Mouse (Mus musculus) left cerebral cortex, postnatal 14 days (tissue): ENCODE measurements at regions not wholly inside any gene's neighbourhood (a gene's known extent, or its start where the extent isn't known, plus 50 kb on each side); places are given as distances from the start of the nearest gene placed in this dataset.
"Not testable (repeated sequence)": the region's sequence is repeated elsewhere in the genome, so short reads cannot be mapped to it uniquely, and the experiment has no call there.

Source experiments
- DNase-seq, 2 experiments: peaks; one replicate each; pipeline ENCODE4 v3.0.0; 2021 to 2022; ENCODE audit warnings: low spot score in 2 of 2, mixed read lengths in 1 of 2
- intact Hi-C: fragments of 180-260 bp; cut with DNase I; formaldehyde crosslinking; loops from one replicate; pipeline ENCODE4 v1.15.1; 2025

GRCm38 (mm10) chr6:143415383-143415778 lies 248.4 kb downstream of the Etnk1 start:
- peak; percentile 42 to 58 for DNase-seq
- intact Hi-C loops = no loop called here

DNA sequence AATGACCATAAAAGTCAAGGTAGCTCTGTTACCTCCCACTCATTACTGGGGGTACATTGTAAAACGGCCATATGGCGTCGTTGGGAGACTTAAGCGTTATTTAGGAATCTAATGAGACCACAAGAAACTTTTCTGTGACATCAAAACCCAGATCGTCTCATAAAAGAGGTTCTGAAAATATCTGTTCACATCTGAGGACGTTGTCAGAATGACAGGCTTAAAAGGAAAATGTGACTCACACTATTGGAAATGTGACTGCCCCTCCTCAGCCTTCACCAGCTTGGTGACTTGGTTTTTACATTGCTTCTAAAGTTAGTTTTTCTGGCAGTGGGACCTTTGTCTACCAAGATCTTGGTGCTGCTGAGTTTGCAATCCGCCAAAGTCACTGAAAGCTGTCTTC lies 252.9 kb downstream of the Etnk1 start:
- no peak for DNase-seq
- intact Hi-C loops = no loop called here

GRCm38 (mm10) chr6:143423026-143423425 lies 256.0 kb downstream of the Etnk1 start:
- no peak for DNase-seq
- intact Hi-C loops = no loop called here

GRCm38 (mm10) chr6:143425182-143425829 lies 258.3 kb downstream of the Etnk1 start:
- DNase-seq = no peak
- intact Hi-C loops = no loop called here

DNA sequence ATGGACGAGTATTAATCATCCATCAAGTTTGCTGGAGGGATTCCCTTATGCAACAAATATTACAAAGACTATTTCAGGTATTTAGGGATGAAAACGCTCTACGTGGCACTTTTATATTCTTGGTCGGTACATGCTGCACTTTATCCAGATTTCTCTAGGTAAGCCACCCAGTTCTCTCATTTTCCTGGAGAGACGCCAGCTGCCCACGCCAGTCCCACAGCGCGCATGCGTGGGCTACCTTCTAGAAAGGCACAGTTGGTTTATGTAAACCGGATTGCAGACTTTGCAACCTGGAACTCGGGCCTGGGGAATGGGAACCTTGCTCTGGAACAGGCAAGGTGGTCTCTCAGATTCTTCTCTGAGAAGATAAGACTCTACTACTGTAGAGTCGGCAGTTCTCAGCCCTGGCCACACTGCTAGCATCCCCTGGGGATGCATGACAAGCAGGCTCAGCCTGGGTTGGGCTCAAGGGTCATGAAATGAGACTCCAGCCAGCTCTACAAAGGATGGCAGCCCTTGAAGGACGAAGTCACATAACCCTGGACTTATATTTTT lies 265.0 kb downstream of the Etnk1 start:
- DNase-seq = peak; percentile 71 to 75
- intact Hi-C loops = no loop called here

GRCm38 (mm10) chr6:143437367-143438271 lies 270.6 kb downstream of the Etnk1 start:
- intact Hi-C loops = no loop called here

DNA sequence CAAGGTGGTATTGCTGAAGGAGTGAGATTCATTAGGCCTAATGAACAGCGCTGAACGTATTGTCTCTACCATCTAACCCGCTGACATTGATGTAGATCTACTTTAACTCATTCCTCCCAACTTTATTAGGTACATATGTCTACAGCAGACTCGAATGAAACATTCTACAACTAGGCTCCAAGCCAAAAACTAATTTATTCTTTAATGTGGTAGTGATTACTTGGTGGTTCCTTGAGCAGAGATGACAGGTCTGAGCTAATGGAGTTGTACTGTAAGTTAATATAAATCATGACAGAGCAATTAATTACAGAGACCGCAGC lies 271.2 kb downstream of the Etnk1 start:
- intact Hi-C loops = no loop called here
- DNase-seq = no peak

More at GRCm38 (mm10) chr6:143437367-143438271, 270.6 kb downstream of the Etnk1 start:
- DNase-seq = no peak

DNA sequence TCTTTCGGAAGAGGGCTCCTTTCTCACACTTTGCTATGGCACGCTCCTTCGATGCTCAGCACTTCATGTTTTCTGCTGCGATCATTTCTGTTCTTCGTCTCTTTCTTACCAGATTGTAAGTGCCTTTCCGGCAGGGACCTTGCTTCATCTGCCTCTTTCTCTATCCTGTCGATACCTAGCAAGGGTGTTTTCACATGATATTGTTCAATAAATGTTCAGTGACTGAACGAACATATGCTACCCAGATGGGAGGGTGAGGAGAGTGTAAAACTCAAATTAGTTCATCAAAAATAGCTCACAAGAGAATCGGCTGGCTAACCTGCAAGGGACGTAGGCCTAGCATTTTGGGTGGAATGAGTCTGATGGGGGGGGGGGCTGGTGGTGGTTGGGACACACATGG lies 272.5 kb downstream of the Etnk1 start:
- intact Hi-C loops = no loop called here
- no peak for DNase-seq

DNA sequence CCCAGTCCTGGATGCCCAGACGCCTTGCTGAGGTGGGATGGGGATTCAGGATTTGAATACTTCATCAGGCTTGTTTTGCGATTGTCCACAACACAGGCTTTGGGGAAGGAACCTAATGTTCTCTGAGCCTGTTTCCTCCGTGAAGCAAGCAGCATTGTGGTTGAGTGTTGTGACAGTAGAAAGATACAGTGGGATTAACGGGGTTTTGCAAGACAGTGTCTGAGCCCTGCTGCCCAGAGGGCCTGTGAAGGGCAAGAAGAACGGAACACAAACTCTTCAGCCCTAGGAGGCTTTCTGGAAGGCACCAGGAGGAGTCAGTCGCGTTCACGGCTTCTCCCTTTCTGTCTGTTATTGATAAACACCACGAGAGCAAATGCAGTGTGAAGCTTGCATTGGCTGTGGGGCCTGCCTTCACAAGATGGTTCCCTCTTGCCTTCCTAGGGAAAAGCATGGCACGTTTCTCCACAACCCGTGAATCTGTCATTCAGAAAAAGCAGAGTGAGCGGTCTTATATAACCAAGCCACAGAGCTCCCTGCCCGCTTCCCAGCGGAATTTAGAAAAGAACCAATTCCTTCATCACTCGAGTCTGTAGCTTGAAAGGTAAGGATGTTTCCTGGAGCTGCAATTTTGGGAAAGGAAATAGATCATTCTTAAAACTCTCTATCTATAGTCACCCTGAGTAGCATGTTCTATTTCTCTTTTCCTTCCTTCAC lies 273.4 kb downstream of the Etnk1 start:
- intact Hi-C loops = no loop called here
- DNase-seq = peak in 1 of 2 experiments; percentile 19

DNA sequence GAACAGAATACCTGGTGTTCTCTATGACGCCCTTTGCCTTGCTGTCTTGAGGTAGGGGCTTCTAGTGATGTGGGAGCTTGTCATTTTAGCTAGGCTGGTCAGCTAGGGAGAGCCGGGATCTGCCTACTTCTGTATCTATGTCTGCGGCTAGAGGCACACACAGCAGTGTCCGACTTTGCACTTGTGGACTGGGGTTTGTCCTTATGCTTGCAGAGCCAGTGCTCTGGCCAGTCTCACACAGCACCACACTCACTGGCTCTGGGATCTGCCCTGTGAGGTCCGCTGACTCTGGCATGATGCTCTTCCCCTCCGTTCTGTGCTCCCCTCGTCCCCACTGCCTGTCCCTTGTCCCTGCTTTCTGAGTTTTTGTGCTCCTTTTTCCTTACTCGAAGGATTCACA lies 275.3 kb downstream of the Etnk1 start:
- DNase-seq = no peak
- intact Hi-C loops = no loop called here

DNA sequence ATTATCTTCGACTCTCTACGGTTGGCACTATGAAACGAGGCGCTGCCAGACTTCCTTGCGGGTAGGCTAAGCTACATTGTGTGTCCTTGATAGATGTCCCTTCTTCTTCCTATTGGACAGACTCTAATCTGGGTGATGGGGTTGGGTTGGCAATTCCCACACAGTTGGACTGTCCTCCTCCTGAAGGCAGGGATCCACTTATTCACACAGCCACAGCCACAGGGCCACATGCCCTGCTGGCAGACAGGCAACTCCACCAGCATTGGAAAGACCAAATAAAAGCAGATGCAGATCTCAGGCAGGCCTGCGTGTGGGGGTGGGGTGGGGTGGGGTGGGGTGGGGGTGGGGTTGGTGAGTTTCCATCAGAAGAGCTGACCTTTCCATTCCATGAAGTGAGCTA lies 276.4 kb downstream of the Etnk1 start:
- intact Hi-C loops = no loop called here
- DNase-seq = no peak

DNA sequence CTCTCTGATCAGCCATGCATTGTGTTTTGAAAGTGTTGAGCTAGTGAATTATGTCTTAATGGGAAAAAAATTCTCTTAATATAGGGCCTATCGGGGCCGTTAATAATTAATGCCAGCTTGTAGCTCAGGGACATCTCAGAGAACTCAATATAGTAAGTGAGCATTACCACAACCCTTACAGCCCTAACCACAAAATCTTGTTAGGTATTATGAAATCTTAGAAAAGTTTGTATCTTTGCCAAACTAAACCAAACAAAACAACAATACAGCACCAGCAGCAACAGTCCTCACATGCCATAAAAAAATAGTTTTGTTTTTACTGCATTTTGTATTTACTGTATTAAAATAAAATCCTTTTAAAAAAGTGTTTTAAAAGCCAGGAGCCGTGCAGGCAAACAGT lies 277.8 kb downstream of the Etnk1 start:
- DNase-seq = no peak
- intact Hi-C loops = no loop called here

DNA sequence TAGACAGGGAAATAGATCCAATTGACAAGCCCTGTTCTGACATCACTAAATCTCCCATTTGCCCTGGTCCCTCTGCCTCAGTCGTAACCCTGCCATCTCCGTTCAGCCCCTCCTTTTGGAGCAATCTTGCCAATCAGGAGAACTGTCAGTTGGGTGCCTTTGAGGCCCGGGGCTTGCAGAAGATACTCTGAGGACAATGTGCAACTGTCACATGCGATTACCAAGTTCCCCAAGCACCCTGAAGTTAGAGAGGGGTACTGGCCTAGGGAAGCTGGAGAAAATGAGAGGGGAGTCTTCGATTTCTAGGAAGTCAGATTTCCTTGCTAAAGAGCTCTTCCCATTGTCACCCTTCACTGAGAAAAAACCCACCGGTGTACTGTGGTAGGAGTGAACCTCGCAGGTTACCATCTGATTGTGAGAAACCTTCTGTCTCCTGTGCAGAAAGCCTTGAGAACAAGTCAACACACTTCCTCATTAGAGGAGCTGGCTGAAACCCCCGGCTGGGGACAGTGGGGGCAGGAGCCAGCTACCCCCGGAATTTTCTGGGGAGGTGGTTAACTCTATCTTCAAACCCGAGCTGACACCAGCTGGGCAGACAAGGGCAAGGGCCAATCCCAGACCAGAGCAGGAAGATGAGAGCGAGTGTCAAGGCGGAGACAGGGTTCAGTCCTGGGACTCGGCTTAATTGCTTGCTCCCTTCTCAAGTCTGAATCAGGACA lies 279.0 kb downstream of the Etnk1 start:
- DNase-seq = no peak
- intact Hi-C loops = no loop called here

DNA sequence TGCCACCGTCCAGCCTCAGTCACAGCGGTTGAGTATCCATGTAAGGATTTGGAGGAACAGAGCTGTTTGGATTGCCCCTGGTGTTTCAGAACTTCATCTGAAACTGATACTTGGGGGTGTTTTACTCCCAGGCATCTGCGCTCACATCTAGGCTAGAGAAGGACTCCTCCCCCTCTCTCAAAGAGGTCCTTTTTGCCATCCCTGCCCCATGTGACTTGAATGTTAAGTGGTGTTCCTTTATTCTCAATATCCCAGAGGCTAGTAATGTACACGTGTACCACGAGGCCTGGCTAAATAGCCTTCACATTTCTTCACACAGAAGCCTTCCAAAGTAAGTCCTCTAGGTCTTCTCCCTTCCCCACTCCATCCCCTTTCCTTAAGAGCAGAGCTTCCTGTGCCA lies 280.0 kb downstream of the Etnk1 start:
- intact Hi-C loops = no loop called here
- DNase-seq = no peak

- DNase-seq = no peak
- intact Hi-C loops = no loop called here
Observed at GRCm38 (mm10) chr6:143449071-143449470, 282.1 kb downstream of the Etnk1 start.

- DNase-seq = no peak
- intact Hi-C loops = no loop called here
Observed at GRCm38 (mm10) chr6:143451869-143452268, 284.8 kb downstream of the Etnk1 start.

DNA sequence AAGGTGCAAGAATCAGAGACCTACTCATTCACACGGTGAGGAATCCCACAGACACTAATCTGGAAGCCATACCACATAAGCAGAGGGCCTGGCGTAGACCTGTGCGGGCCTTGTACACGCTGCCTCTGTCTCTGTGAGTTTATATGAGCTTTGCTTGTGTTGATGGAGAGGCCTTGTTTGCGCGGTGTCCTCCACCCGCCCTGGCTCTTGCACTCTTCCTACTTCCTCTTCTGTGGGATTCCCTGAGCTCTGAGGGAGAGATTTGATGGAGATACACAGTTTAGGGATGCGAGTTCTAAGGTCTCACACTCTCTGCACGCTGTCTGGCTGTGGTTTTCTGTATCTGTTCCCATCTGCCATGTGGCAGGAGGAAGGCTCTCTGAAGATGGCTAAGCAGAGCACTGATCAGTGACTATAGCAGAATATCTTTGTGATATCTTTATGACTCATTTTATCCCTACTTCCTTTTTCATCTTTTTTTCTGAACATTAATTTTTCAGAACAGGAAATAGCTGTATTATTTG lies 287.7 kb downstream of the Etnk1 start:
- DNase-seq = no peak
- intact Hi-C loops = no loop called here

DNA sequence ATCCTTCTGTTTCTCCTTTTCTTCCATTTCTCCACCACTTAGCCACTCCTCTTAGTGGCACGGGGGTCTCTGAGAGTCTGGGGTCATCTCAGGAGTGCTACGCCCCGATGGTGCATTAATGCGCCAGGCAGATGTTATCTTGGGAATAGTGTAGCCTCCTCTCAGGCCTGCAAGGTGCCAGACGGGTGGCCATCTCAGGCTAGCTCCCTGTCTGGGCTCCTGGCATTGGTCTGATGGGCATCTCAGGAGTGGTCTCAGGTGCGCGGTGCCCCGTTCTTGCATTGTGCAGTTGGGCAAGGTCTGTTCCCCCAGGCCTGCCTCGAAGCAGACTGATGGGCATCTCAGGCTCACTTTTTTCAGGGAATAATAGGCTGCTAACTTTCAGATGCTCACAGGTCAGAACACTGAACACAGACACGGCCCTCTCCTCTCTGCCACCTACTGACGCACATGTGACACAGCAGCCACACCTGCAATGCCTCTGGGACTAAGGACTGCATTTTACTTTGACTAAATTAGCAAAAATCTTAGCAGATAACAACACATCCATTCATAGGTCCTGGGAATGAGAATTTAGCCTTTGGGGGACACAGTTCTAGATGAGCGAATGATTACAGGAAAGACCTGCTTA lies 298.0 kb downstream of the Etnk1 start:
- no peak for DNase-seq
- intact Hi-C loops = no loop called here

DNA sequence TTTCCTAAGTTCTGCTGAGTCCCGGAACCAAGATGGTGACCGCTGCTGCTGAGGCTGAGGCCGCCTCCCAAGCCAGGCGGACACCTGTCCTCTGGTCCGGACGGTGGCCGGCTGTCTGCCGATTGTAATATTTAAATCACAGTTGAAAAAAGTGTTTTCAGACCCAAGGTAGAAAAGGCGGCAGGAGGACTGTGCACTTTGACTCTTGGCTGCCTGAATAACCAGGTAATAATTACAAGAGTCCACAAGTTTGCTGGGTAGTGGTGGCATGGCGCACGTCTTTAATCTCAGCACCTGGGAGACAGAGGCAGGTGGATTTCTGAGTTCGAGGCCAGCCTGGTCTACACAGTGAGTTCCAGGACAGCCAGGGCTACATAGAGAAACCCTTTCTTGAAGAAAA lies 305.7 kb downstream of the Etnk1 start:
- intact Hi-C loops = loop anchor here (2.0 kb wide), 1 partner anchor 14 kb away; no protein-coding TSS in a partner anchor
- not testable (repeated sequence) for DNase-seq
